Mouse (Mus musculus): ENCODE measurements around the gene Iscu.
A peak's percentile ranks its signal among the peaks of the same experiment; 100 is the strongest.

Iscu gene

GRCm38 (mm10) chr5:113772450-113772895 is at the start of gene Iscu, which contains the start of gene Sart3:
Gene Iscu, plus strand, starts transcription at chr5:113772748.
Gene Sart3, minus strand, starts transcription at chr5:113772510.
- peak; percentile 93 for DNase-seq

GRCm38 (mm10) chr5:113723567-113724237 is 48.8 kb upstream of the Iscu start:
- no peak for DNase-seq

- DNase-seq: peak; percentile 53 to 81
These were observed 48.1 kb upstream of the Iscu start, which contains the start of gene 1700069L16Rik for GRCm38 (mm10) chr5:113724446-113724845. Gene 1700069L16Rik, minus strand, starts transcription at chr5:113724772.

- DNase-seq: no peak
These were observed 47.1 kb upstream of the Iscu start for GRCm38 (mm10) chr5:113725417-113725816.

GRCm38 (mm10) chr5:113726618-113727017 is 45.9 kb upstream of the Iscu start:
- no peak for DNase-seq

- no peak for DNase-seq
These were observed 45.3 kb upstream of the Iscu start for GRCm38 (mm10) chr5:113727238-113727637.

GRCm38 (mm10) chr5:113728011-113728410 is 44.5 kb upstream of the Iscu start:
- DNase-seq: no peak

- no peak for DNase-seq
These were observed 43.9 kb upstream of the Iscu start for GRCm38 (mm10) chr5:113728691-113729090.

- DNase-seq: no peak
These were observed 41.9 kb upstream of the Iscu start for GRCm38 (mm10) chr5:113730641-113731121.

- no peak for DNase-seq
These were observed 41.4 kb upstream of the Iscu start for GRCm38 (mm10) chr5:113731174-113731573.

GRCm38 (mm10) chr5:113732182-113732581 is 40.4 kb upstream of the Iscu start:
- DNase-seq: no peak

- DNase-seq: no peak
These were observed 38.2 kb upstream of the Iscu start for GRCm38 (mm10) chr5:113734376-113734775.

GRCm38 (mm10) chr5:113735023-113735344 is 37.6 kb upstream of the Iscu start:
- peak in 1 of 2 experiments; percentile 23 for DNase-seq

GRCm38 (mm10) chr5:113735345-113736112 is 37.0 kb upstream of the Iscu start, which contains the start of gene Ficd:
Gene Ficd, plus strand, starts transcription at chr5:113735803.
- peak; percentile 89 to 92 for DNase-seq

GRCm38 (mm10) chr5:113736113-113736502 is 36.4 kb upstream of the Iscu start:
- no peak for DNase-seq

GRCm38 (mm10) chr5:113736522-113737164 is 35.9 kb upstream of the Iscu start:
- no peak for DNase-seq

- DNase-seq: no peak
These were observed 34.8 kb upstream of the Iscu start for GRCm38 (mm10) chr5:113737607-113738237.

GRCm38 (mm10) chr5:113747629-113748028 is 24.9 kb upstream of the Iscu start:
- DNase-seq: no peak

- DNase-seq: no peak
These were observed 23.8 kb upstream of the Iscu start for GRCm38 (mm10) chr5:113748556-113749331.

- no peak for DNase-seq
These were observed 20.9 kb upstream of the Iscu start for GRCm38 (mm10) chr5:113751521-113752157.

GRCm38 (mm10) chr5:113755347-113756030 is 17.1 kb upstream of the Iscu start:
- DNase-seq: no peak

Measured in kidney, adult 8-10 months (tissue).